Mouse (Mus musculus) ES-E14 (cell line): ENCODE measurements around the gene Klhdc3.

Experiments
- CHD2 ChIP-seq: IDR thresholded peaks from 2 replicates; pipeline ENCODE4 v1.6.1; 2014; ENCODE audit warnings: mild to moderate bottlenecking, low read depth, low read length, inconsistent platforms
- ZNF384 ChIP-seq: IDR thresholded peaks from 2 replicates; pipeline ENCODE4 v1.6.1; 2012; ENCODE audit warnings: low read depth, low read length, inconsistent platforms

- TF ChIP-seq CHD2 (no peak), ZNF384 (no peak)
These were observed 2.3 kb downstream of the Klhdc3 start, which contains the start of gene Mea1 for GRCm38 (mm10) chr17:46678416-46678815.
